9 mouse cellular contexts compared by ENCODE assay signal in genomic region chr11:74371393-74372100, GRCm38 (mm10). TPM values are rescaled to one million over a fixed set of nuclear protein-coding genes. Genes with fewer than 3 reads are reported as not detected.
DNase-seq lines count a peak whose midpoint lies in the region; ATAC-seq and TF ChIP-seq lines count a peak whose summit lies in the region.
"Had no signal": no experiment of that assay in that cellular context is flagged by ENCODE, and none has a peak within 500 bp of the region (broad histone marks: within the 10 kb centered on the region; RNA-seq: fewer than 3 reads in every experiment).

No protein-coding gene starts in this region.

- no peak overlapping the region for H3K4me2 ChIP-seq in liver, embryonic 11.5 days
- H3K4me2 ChIP-seq in neural tube, embryonic 12.5 days (replicated peaks) = no peak overlapping the region; the same call in 1 of the 2 replicates
- no peak overlapping the region for H3K4me2 ChIP-seq in stomach, postnatal 0 days (replicated peaks; ENCODE audit: low read depth)
- H3K4me2 ChIP-seq: embryonic facial prominence, embryonic 15.5 days had no signal

- peak; percentile 87 for TF ChIP-seq CTCF in stomach, postnatal 0 days (IDR thresholded peaks at IDR 0.05; ENCODE audit: low read depth)

- 15% methylated on average over 22 of the region's 22 CpGs for WGBS in liver, embryonic 11.5 days
- 13% methylated on average over 22 of the region's 22 CpGs for WGBS in neural tube, embryonic 12.5 days
- 14% methylated on average over 22 of the region's 22 CpGs for WGBS in stomach, postnatal 0 days

- H3K27ac ChIP-seq in liver, embryonic 11.5 days (ENCODE audit: low read depth, low read length) = no peak overlapping the region
- no peak overlapping the region for H3K27ac ChIP-seq in neural tube, embryonic 12.5 days
- H3K27ac ChIP-seq in stomach, postnatal 0 days (replicated peaks) = no peak overlapping the region
- H3K27ac ChIP-seq: embryonic facial prominence, embryonic 15.5 days had no signal

- ATAC-seq in liver, embryonic 11.5 days (replicated peaks; ENCODE audit: low FRiP score) = no peak; the same call in 1 of the 2 replicates
- peak; percentile 68 for ATAC-seq in neural tube, embryonic 12.5 days (ENCODE audit: low FRiP score, low read depth)
- ATAC-seq in stomach, postnatal 0 days (ENCODE audit: low FRiP score, low TSS enrichment) = no peak

- H3K36me3 ChIP-seq in liver, embryonic 11.5 days (ENCODE audit: control insufficient read depth, insufficient read depth, low read length) = no peaks in the 10 kb centered on the region
- H3K36me3 ChIP-seq in neural tube, embryonic 12.5 days = no peaks in the 10 kb centered on the region
- H3K36me3 ChIP-seq in stomach, postnatal 0 days (ENCODE audit: control insufficient read depth, insufficient read depth, low read length) = no peaks in the 10 kb centered on the region
- H3K36me3 ChIP-seq: embryonic facial prominence, embryonic 15.5 days had no signal

- no peak for TF ChIP-seq EP300 in stomach, postnatal 0 days (optimal IDR thresholded peaks at IDR 0.05)

- no peaks in the 10 kb centered on the region for H3K9me3 ChIP-seq in liver, embryonic 11.5 days (ENCODE audit: control insufficient read depth, low read length)
- H3K9me3 ChIP-seq in neural tube, embryonic 12.5 days = no peaks in the 10 kb centered on the region
- H3K9me3 ChIP-seq in stomach, postnatal 0 days (ENCODE audit: control insufficient read depth, low read length) = no peaks in the 10 kb centered on the region
- H3K9me3 ChIP-seq: embryonic facial prominence, embryonic 15.5 days had no signal

- no peaks in the 10 kb centered on the region for H3K4me1 ChIP-seq in liver, embryonic 11.5 days (replicated peaks; ENCODE audit: control insufficient read depth, insufficient read depth, low read length)
- no peaks in the 10 kb centered on the region for H3K4me1 ChIP-seq in neural tube, embryonic 12.5 days
- no peaks in the 10 kb centered on the region for H3K4me1 ChIP-seq in stomach, postnatal 0 days (replicated peaks; ENCODE audit: control insufficient read depth, insufficient read depth)
- H3K4me1 ChIP-seq: embryonic facial prominence, embryonic 15.5 days had no signal

- no peak overlapping the region for H3K4me3 ChIP-seq in liver, embryonic 11.5 days (ENCODE audit: low read depth, low read length)
- H3K4me3 ChIP-seq in neural tube, embryonic 12.5 days = no peak overlapping the region
- no peak overlapping the region for H3K4me3 ChIP-seq in stomach, postnatal 0 days (ENCODE audit: low read depth, low read length)
- H3K4me3 ChIP-seq: embryonic facial prominence, embryonic 15.5 days had no signal

- no peak overlapping the region for H3K9ac ChIP-seq in liver, embryonic 11.5 days (ENCODE audit: low read depth, low read length)
- H3K9ac ChIP-seq in neural tube, embryonic 12.5 days = no peak overlapping the region
- H3K9ac ChIP-seq in stomach, postnatal 0 days (ENCODE audit: low read length) = no peak overlapping the region
- H3K9ac ChIP-seq: embryonic facial prominence, embryonic 15.5 days had no signal

- peak; percentile 85 to 88 for DNase-seq in left cerebral cortex, adult 18-20 months (ENCODE audit: low spot score in 2 of 2)
- no peak for DNase-seq in left cerebral cortex, adult 11 months (ENCODE audit: low spot score)
- peak; percentile 88 to 92 for DNase-seq in cerebellum, postnatal 10 days
- peak; percentile 78 for DNase-seq in gastrocnemius, postnatal 10 days
- DNase-seq in kidney, adult 9 months = peak; percentile 71
- DNase-seq in liver, embryonic 11.5 days (ENCODE audit: low spot score) = peak; percentile 65
- peak; percentile 81 for DNase-seq in stomach, postnatal 0 days (ENCODE audit: low spot score)

- no peaks in the 10 kb centered on the region; the same call in 1 of the 2 replicates for H3K27me3 ChIP-seq in liver, embryonic 11.5 days (replicated peaks; ENCODE audit: control insufficient read depth, insufficient read depth, low read length)
- 0 out of 2 replicates have a peak, but pooled peaks cover 5% of the 10 kb centered on the region for H3K27me3 ChIP-seq in neural tube, embryonic 12.5 days (replicated peaks)
- no peaks in the 10 kb centered on the region; the same call in 1 of the 2 replicates for H3K27me3 ChIP-seq in stomach, postnatal 0 days (ENCODE audit: control insufficient read depth, insufficient read depth, low read length)

RNA-seq across cellular contexts. Expression of gene Olfr412, which starts 9.7 kb away (rescaled TPM):
- not detected for total RNA-seq in left cerebral cortex, adult 18-20 months (2021)
- total RNA-seq in gastrocnemius, postnatal 10 days (2021) = not detected
- not detected in 2 replicates for polyA plus RNA-seq in liver, embryonic 11.5 days (2014; fragmentation: Nextera tagmentation; extraction: Ambion mirVana)
- not detected in 2 replicates for polyA plus RNA-seq in neural tube, embryonic 12.5 days (2016; fragmentation: Nextera tagmentation; extraction: Ambion mirVana)
- not detected in 2 replicates for polyA plus RNA-seq in stomach, postnatal 0 days (2015; fragmentation: Nextera tagmentation; extraction: Ambion mirVana)
- polyA plus RNA-seq: embryonic facial prominence, embryonic 15.5 days had no signal

RNA-seq across cellular contexts. Expression of gene Olfr411, which starts 19.1 kb away (rescaled TPM):
- total RNA-seq in left cerebral cortex, adult 18-20 months (2021) = not detected
- total RNA-seq in gastrocnemius, postnatal 10 days (2021) = not detected
- not detected in 2 replicates for polyA plus RNA-seq in liver, embryonic 11.5 days (2014; fragmentation: Nextera tagmentation; extraction: Ambion mirVana)
- polyA plus RNA-seq in neural tube, embryonic 12.5 days (2016; fragmentation: Nextera tagmentation; extraction: Ambion mirVana) = not detected in 2 replicates
- not detected in 2 replicates for polyA plus RNA-seq in stomach, postnatal 0 days (2015; fragmentation: Nextera tagmentation; extraction: Ambion mirVana)

RNA-seq across cellular contexts. Expression of gene Olfr410, which starts 33.7 kb away (rescaled TPM):
- not detected for total RNA-seq in left cerebral cortex, adult 18-20 months (2021)
- not detected for total RNA-seq in gastrocnemius, postnatal 10 days (2021)
- polyA plus RNA-seq in liver, embryonic 11.5 days (2014; fragmentation: Nextera tagmentation; extraction: Ambion mirVana) = not detected in 2 replicates
- not detected in 2 replicates for polyA plus RNA-seq in neural tube, embryonic 12.5 days (2016; fragmentation: Nextera tagmentation; extraction: Ambion mirVana)
- not detected in 2 replicates for polyA plus RNA-seq in stomach, postnatal 0 days (2015; fragmentation: Nextera tagmentation; extraction: Ambion mirVana)
